Mouse (Mus musculus) bone marrow, adult 2 months (tissue): ENCODE measurements at regions not wholly inside any gene's neighbourhood (a gene's known extent, or its start where the extent isn't known, plus 50 kb on each side); places are given as distances from the start of the nearest gene placed in this dataset.

Experiments used
- H3K27ac ChIP-seq: fragments of 200-500 bp; 2 replicates; pipeline ENCODE4 v1.5.1; 2012; ENCODE audit warnings: low read depth, mild to moderate bottlenecking, control low read depth, inconsistent platforms, low read length; ENCODE audit not compliant: control insufficient read depth, poor library complexity, insufficient read depth
- H3K4me1 ChIP-seq: fragments of 200-500 bp; 2 replicates; pipeline ENCODE4 v1.6.1; 2011; ENCODE audit warnings: low read length; ENCODE audit not compliant: control insufficient read depth, insufficient read depth
- H3K4me3 ChIP-seq: fragments of 200-500 bp; replicated peaks from 2 replicates; pipeline ENCODE3; 2011; ENCODE audit warnings: mild to moderate bottlenecking, low read depth, low read length, control low read depth; ENCODE audit not compliant: control insufficient read depth
- CTCF ChIP-seq: fragments of 200-500 bp; IDR thresholded peaks from 2 replicates; pipeline ENCODE4 v1.5.1; 2011; ENCODE audit warnings: low read length, control low read depth; ENCODE audit not compliant: control insufficient read depth, insufficient read depth
- POLR2A ChIP-seq: fragments of 200-500 bp; IDR thresholded peaks from 2 replicates; pipeline ENCODE4 v1.6.1; 2011; ENCODE audit warnings: low read depth, mild to moderate bottlenecking, control low read depth, low read length, borderline replicate concordance; ENCODE audit not compliant: control insufficient read depth
- WGBS: fragments of 180-500 bp; shearing (Covaris S2); methylation state at CpG from one replicate; pipeline ENCODE4 v1.1.7; 2018; 5-methylcytosine and 5-hydroxymethylcytosine counted together

GRCm38 (mm10) chr16:93533205-93533604 lies 70.7 kb downstream of the Setd4 start:
- Histone ChIP-seq H3K4me3 (no peak overlapping the region), H3K4me1 (no peaks in the 10 kb centered on the region), H3K27ac (no peak overlapping the region)
- TF ChIP-seq POLR2A = no peak
- no peak for TF ChIP-seq CTCF
- WGBS = 30% methylated on average over 4 of the region's 4 CpGs

GRCm38 (mm10) chr16:93531937-93532336 lies 71.9 kb downstream of the Setd4 start:
- Histone ChIP-seq H3K27ac (no peak overlapping the region), H3K4me1 (no peaks in the 10 kb centered on the region), H3K4me3 (no peak overlapping the region)
- WGBS = 57% methylated on average over 8 of the region's 8 CpGs
- TF ChIP-seq POLR2A = no peak
- TF ChIP-seq CTCF = no peak

- Histone ChIP-seq H3K4me3 (no peak overlapping the region), H3K4me1 (no peaks in the 10 kb centered on the region), H3K27ac (no peak overlapping the region)
- 65% methylated on average over 2 of the region's 2 CpGs for WGBS
- TF ChIP-seq POLR2A (no peak), CTCF (no peak)
Measured at GRCm38 (mm10) chr16:93522485-93522884, 81.4 kb downstream of the Setd4 start.

- Histone ChIP-seq H3K27ac (no peak overlapping the region), H3K4me1 (no peaks in the 10 kb centered on the region), H3K4me3 (no peak overlapping the region)
- 72% methylated on average over 3 of the region's 3 CpGs for WGBS
- TF ChIP-seq CTCF (no peak), POLR2A (no peak)
Measured at GRCm38 (mm10) chr16:93520481-93520880, 83.4 kb downstream of the Setd4 start.

- 62% methylated on average over 1 of the region's 1 CpGs for WGBS
- Histone ChIP-seq H3K4me1 (no peaks in the 10 kb centered on the region), H3K4me3 (no peak overlapping the region), H3K27ac (no peak overlapping the region)
- no peak for TF ChIP-seq CTCF
- no peak for TF ChIP-seq POLR2A
Measured at GRCm38 (mm10) chr16:93518620-93519019, 85.2 kb downstream of the Setd4 start.

GRCm38 (mm10) chr16:93516793-93517192 lies 87.1 kb downstream of the Setd4 start:
- Histone ChIP-seq H3K27ac (no peak overlapping the region), H3K4me1 (no peaks in the 10 kb centered on the region), H3K4me3 (no peak overlapping the region)
- TF ChIP-seq POLR2A (no peak), CTCF (no peak)
- 44% methylated on average over 5 of the region's 5 CpGs for WGBS

- no peak overlapping the region for H3K4me3 ChIP-seq
- TF ChIP-seq CTCF = no peak
- no peak for TF ChIP-seq POLR2A
- no peak overlapping the region for H3K27ac ChIP-seq
- WGBS = 77% methylated on average over 5 of the region's 5 CpGs
- H3K4me1 ChIP-seq = no peaks in the 10 kb centered on the region
Measured at GRCm38 (mm10) chr16:93515456-93515941, 88.4 kb downstream of the Setd4 start.

GRCm38 (mm10) chr16:93513616-93514041 lies 90.2 kb downstream of the Setd4 start:
- TF ChIP-seq CTCF (no peak), POLR2A (no peak)
- 86% methylated on average over 5 of the region's 5 CpGs for WGBS
- H3K27ac ChIP-seq = no peak overlapping the region
- H3K4me3 ChIP-seq = no peak overlapping the region
- no peaks in the 10 kb centered on the region for H3K4me1 ChIP-seq

GRCm38 (mm10) chr16:93511988-93512387 lies 91.9 kb downstream of the Setd4 start:
- no peaks in the 10 kb centered on the region for H3K4me1 ChIP-seq
- H3K4me3 ChIP-seq = no peak overlapping the region
- TF ChIP-seq POLR2A (no peak), CTCF (no peak)
- no peak overlapping the region for H3K27ac ChIP-seq
- WGBS = 82% methylated on average over 4 of the region's 4 CpGs
